Mouse (Mus musculus) liver, embryonic 13.5 days (tissue): ENCODE data around the gene Brwd1. TPM values are rescaled to one million over a fixed set of nuclear protein-coding genes. Genes with fewer than 3 reads are reported as not detected.

Experiments
- ATAC-seq: fragments of 200-750 bp; cut with Nextera tagmentation; 2 replicates; pipeline ENCODE4 v1.8.0; 2017; ENCODE audit warnings: low read depth, mild to moderate bottlenecking, moderate number of reproducible peaks, moderate library complexity
- DNase-seq: peaks from one replicate; pipeline ENCODE4 v3.0.0; 2022
- H3K27ac ChIP-seq: fragments of 300-500 bp; sonication (generic); 2 replicates; pipeline ENCODE4 v1.5.1; 2015; ENCODE audit warnings: moderate library complexity, mild to moderate bottlenecking, inconsistent platforms
- H3K27me3 ChIP-seq: fragments of 300-500 bp; sonication (generic); 2 replicates; pipeline ENCODE4 v1.6.1; 2015; ENCODE audit warnings: mild to moderate bottlenecking, inconsistent platforms
- H3K36me3 ChIP-seq: fragments of 300-500 bp; sonication (generic); 2 replicates; pipeline ENCODE4 v1.6.1; 2015; ENCODE audit warnings: mild to moderate bottlenecking, inconsistent platforms
- H3K4me1 ChIP-seq: fragments of 300-500 bp; sonication (generic); replicated peaks from 2 replicates; pipeline ENCODE4 v1.6.1; 2015; ENCODE audit warnings: inconsistent platforms
- H3K4me2 ChIP-seq: fragments of 300-500 bp; sonication (generic); 2 replicates; pipeline ENCODE4 v1.6.1; 2015; ENCODE audit warnings: inconsistent platforms, mild to moderate bottlenecking, moderate library complexity
- H3K4me3 ChIP-seq: fragments of 300-500 bp; sonication (generic); replicated peaks from 2 replicates; pipeline ENCODE4 v1.5.1; 2015; ENCODE audit warnings: mild to moderate bottlenecking, inconsistent platforms
- H3K9ac ChIP-seq: fragments of 300-500 bp; sonication (generic); 2 replicates; pipeline ENCODE4 v1.6.1; 2015; ENCODE audit warnings: mild to moderate bottlenecking, inconsistent platforms
- H3K9me3 ChIP-seq: fragments of 300-500 bp; sonication (generic); replicated peaks from 2 replicates; pipeline ENCODE4 v1.6.1; 2016; ENCODE audit warnings: inconsistent platforms
- WGBS: fragments of 180-500 bp; shearing (Covaris S2); methylation state at CpG from one replicate; pipeline ENCODE4 v1.1.7; 2015; ENCODE audit not compliant: insufficient replicate concordance; 5-methylcytosine and 5-hydroxymethylcytosine counted together
- polyA plus RNA-seq: library from polyadenylated mRNA; unstranded; fragments of >200 nt; fragmentation: Nextera tagmentation; extraction: Ambion mirVana; gene quantifications from 2 replicates; pipeline ENCODE4 v1.2.1, GENCODE M21; 2015

Brwd1 gene
- 15.1 and 16.2 TPM in 2 replicates for polyA plus RNA-seq

DNA sequence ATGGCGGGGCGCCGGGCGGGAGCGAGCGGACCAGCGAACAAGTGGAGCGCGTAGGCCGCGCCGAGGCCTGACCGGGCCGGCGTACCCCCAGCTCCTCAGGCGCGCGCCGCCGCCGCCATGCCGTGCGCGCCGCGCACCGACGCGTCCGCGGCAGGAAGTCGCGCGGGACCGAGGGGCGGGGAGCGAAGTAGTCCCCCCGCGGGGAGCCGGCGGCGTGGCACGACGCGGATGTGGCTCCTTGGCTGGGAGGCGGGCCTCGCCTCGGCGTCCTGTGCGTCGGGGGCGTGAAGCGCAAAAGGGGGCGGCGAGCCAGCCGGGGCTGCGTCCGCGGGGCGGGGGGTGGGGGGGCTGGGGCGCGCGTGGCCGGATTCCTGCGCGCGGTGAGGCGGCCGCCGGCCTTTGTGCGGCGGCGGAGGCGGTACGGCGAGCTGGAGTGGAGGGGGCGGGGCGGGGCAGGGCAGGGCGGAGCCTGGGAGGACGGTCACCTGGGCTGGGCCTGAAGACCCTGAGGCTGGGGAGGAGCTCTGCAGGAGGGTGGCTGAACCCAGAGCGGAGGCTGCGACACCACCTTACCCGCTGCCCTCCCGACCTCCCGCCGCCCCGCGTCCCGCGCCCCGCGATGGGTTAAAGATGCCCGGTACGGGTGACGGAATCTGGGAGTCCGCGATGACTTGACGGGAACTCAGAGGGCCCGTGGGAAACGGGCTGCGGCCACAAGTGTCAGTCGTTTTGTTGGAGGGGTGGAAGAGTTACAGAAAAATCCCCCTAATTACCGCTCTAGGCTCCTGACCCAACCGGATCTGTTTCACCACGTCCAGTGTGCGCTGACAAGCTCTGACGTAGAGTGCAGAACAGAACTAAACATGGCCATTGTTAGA, at the start of gene Brwd1:
Gene Brwd1, minus strand, starts transcription at position 226 of the 878 bp plus-strand sequence.
- H3K4me3 ChIP-seq, result peak within 1 kb of the TSS; percentile 84
- H3K27me3 ChIP-seq, result peaks cover 26% of the 10 kb centered on the region
- ATAC-seq (peak; percentile 68), DNase-seq (peak; percentile 57)
- peak within 1 kb of the TSS; percentile 84 for H3K27ac ChIP-seq
- H3K9me3 ChIP-seq, result no peaks in the 10 kb centered on the region
- H3K4me2 ChIP-seq, result peak within 1 kb of the TSS; percentile 96
- peak within 1 kb of the TSS; percentile 86 for H3K9ac ChIP-seq
- H3K36me3 ChIP-seq, result 0 out of 2 replicates have a peak, but pooled peaks cover 9% of the 10 kb centered on the region
- H3K4me1 ChIP-seq, result peaks cover 30% of the 10 kb centered on the region
- under 1% methylated on average over 87 of the region's 107 CpGs for WGBS

DNA sequence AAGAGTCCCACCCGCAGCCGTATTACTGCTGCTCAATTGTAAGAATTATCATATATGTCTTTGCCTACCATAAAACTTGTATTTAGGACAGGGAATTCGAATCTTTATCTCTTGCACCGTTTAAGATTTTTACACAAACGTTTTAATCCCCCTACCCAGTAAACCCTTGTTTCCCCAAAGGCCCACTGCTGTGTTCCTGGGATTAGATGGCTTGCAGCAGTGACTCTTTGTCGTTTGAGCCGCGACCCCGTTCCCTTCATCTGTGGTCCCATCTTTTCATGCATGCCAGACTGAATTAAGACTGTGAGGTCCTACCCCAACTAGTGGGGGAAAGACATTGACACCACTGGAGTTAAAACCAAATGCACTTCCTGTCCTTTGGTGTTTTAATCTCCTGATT, 46.1 kb upstream of the Brwd1 start:
- H3K4me3 ChIP-seq, result peak overlapping the region; percentile 79
- no peak for ATAC-seq

DNA sequence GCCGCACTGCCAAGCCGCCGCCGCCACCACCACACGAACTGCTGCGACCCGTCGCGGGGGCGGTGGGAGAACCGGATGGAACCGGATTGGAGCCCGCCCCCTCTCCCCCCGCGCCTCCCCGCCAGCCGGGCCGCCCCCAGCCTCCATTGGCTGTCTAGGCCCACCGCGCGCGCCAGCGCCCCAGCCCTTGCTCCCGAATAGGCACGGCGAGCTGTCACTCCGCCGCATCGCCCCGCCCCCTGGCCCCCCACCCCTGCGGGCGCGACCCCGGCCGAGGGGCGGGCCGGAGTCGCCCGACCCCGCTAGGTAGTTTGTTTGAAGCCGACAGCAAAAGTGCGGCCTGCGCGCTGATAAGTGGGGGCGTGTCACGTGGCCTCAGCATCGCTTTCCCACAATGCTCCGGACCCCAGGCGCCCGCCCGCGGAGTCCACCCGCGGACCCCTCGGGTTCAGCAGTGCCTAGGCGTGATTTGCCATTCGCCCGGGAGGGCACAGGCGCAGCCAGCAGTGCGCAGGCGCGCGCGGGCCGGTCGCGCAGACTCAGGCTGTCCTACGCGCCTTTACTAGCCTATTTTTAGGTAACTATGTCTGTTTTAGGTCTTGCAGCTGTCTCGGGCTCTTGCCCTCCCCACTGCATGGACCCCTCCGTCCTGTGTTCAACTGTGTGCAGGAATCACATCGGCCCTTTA, 45.5 kb upstream of the Brwd1 start, which contains the start of gene Hmgn1:
Gene Hmgn1, minus strand, starts transcription at position 73 of the 688 bp plus-strand sequence.
- ATAC-seq, result peak; percentile 90
- WGBS, result under 1% methylated on average over 69 of the region's 72 CpGs

More for the DNA sequence above, 46.1 kb upstream of the Brwd1 start:
- no peaks in the 10 kb centered on the region for H3K9me3 ChIP-seq
- peak overlapping the region; percentile 91 for H3K4me2 ChIP-seq
- H3K27ac ChIP-seq, result peak overlapping the region; percentile 25; the same call in 1 of the 2 replicates
- peak overlapping the region; percentile 84 for H3K9ac ChIP-seq
- peaks cover 13% of the 10 kb centered on the region for H3K27me3 ChIP-seq
- no peak for DNase-seq
- peaks cover 23% of the 10 kb centered on the region for H3K36me3 ChIP-seq
- H3K4me1 ChIP-seq, result peaks cover 40% of the 10 kb centered on the region
- WGBS, result 7% methylated on average over 9 of the region's 9 CpGs

DNA sequence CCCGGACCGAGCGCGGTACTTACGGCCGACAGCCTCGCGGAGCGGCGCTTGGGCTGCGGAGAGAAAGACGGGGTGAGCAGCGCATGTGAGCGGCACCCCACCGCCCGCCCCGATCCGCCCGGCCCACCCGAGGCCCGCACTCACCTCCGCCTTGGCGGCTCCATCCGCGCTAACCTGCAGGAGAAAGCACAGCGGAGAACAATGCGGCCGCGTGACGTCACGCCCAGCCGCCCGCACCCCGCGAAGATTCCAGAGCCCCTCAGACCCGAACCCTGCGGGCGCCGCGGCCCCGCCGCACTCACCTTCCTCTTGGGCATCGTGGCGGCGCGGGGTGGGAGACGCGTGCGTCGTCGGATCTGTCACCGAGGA, 44.9 kb upstream of the Brwd1 start:
- Histone ChIP-seq H3K9me3 (no peaks in the 10 kb centered on the region), H3K27me3 (peaks cover 13% of the 10 kb centered on the region), H3K4me1 (peaks cover 40% of the 10 kb centered on the region), H3K36me3 (peaks cover 34% of the 10 kb centered on the region), H3K4me2 (peak overlapping the region; percentile 91), H3K9ac (peak overlapping the region; percentile 84), H3K4me3 (peak overlapping the region; percentile 79), H3K27ac (peak overlapping the region; percentile 73)
- ATAC-seq (peak; percentile 37), DNase-seq (no peak)
- 1% methylated on average over 47 of the region's 52 CpGs for WGBS

More for the DNA sequence above, 45.5 kb upstream of the Brwd1 start, which contains the start of gene Hmgn1:
- Histone ChIP-seq H3K4me2 (peak within 1 kb of the TSS; percentile 91), H3K27me3 (peaks cover 13% of the 10 kb centered on the region), H3K9ac (peak within 1 kb of the TSS; percentile 84), H3K36me3 (peaks cover 29% of the 10 kb centered on the region), H3K4me1 (peaks cover 40% of the 10 kb centered on the region), H3K9me3 (no peaks in the 10 kb centered on the region), H3K4me3 (peak within 1 kb of the TSS; percentile 79), H3K27ac (peak within 1 kb of the TSS; percentile 73)
- DNase-seq, result peak; percentile 84

DNA sequence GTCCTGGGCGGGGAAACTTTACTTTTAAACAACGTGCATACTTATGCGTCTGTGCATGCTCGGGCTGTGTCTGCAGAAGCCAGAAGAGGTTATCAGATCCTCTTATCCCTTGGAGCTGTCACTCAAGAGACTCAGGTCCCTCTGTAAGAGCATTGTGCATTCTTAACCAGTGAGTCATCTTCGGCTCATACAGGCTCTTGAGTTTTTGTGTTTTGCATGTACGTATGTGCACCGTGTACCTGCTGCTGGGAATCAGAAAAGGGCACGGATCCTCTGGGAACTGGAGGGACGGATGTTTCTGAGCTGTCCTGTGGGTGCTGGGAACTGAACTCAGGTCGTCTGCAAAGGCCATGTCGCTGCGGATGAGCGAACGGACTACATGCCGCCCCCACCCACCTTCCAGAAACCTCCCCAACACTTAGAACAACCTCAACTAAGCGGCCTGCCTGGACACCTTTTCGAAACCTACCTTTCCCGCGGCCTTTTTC, 44.4 kb upstream of the Brwd1 start:
- Histone ChIP-seq H3K4me3 (peak overlapping the region; percentile 79), H3K9me3 (no peaks in the 10 kb centered on the region), H3K27ac (peak overlapping the region; percentile 73), H3K4me2 (peak overlapping the region; percentile 91), H3K4me1 (peaks cover 40% of the 10 kb centered on the region), H3K9ac (peak overlapping the region; percentile 84), H3K36me3 (peaks cover 35% of the 10 kb centered on the region), H3K27me3 (peaks cover 13% of the 10 kb centered on the region)
- WGBS, result 3% methylated on average over 19 of the region's 19 CpGs
- no peak for DNase-seq
- no peak for ATAC-seq

DNA sequence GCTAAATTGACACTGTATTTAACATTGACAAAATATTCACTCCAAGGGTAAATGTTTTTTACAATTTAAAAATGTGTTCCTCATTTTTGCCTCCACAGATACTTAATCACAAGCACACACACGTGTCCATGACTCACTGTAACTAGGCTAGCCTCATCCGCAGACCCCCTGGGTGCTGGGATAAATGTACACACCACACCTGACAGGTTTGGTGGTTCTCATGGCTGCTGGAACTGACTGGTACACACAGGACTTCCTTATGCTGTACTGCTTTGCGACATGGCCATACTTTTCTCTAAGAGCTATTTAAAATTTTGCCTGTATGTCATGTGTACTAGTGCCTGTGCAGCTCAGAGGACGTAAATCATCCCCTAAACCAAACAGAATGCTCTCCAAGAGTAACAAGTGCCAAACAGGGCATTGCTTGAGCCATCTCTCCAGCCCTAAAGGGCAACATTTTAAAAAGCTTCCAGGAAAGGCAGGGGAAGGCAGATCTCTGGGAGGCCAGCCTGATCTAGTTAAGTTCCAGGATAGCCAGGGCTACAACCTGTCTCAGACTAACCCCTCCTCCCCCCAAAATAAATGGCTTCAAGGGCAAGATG, 37.8 kb upstream of the Brwd1 start:
- H3K9me3 ChIP-seq, result no peaks in the 10 kb centered on the region
- no peak overlapping the region for H3K27ac ChIP-seq
- WGBS, result 52% methylated on average over 4 of the region's 4 CpGs
- peaks cover 40% of the 10 kb centered on the region for H3K36me3 ChIP-seq
- peaks cover 5% of the 10 kb centered on the region; the same call in 1 of the 2 replicates for H3K4me1 ChIP-seq
- ATAC-seq (no peak), DNase-seq (no peak)
- H3K4me2 ChIP-seq, result no peak overlapping the region
- H3K4me3 ChIP-seq, result no peak overlapping the region
- H3K27me3 ChIP-seq, result no peaks in the 10 kb centered on the region
- no peak overlapping the region for H3K9ac ChIP-seq

DNA sequence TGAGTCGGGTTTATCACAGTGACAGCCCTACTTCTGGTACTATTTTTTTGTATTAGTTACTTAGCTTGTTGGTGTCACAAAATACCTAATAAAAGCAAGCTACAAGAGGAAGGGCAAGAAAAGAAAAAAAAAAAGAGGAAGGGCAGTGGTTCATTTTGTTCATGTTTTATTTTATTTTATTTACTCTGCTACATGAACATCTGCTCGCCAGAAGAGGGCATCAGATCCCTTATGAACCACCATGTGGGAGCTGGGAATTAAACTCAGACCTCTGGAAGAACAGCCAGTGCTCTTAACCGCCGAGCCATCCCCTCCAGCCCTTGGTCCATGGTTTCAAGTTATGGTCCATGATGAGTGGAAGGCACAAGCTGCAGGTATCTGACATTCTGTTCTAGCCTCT, 32.4 kb upstream of the Brwd1 start:
- Histone ChIP-seq H3K4me2 (no peak overlapping the region), H3K4me1 (no peaks in the 10 kb centered on the region)
- no peak for DNase-seq

DNA sequence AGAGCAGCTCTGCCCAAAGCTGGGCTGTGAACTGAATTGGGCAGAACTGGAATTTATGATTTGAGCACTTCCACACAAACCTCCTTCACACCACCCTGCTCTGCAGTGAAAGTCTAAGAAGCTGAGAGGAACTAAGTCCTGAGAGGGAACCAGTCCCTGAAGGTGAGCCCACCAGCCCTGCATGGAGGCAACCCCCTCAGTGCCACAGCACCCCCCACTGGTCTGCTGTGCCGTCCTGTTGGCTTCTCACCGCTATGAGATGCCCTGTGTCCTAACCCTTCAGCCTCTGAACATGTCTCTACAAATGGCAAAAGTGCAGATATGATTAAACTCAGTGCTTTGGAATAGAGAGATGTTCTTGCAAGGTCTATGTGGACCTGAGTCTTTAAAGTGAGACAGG, 30.4 kb upstream of the Brwd1 start:
- ATAC-seq (no peak), DNase-seq (no peak)
- Histone ChIP-seq H3K27me3 (no peaks in the 10 kb centered on the region), H3K9me3 (no peaks in the 10 kb centered on the region), H3K4me2 (no peak overlapping the region), H3K27ac (no peak overlapping the region), H3K36me3 (no peaks in the 10 kb centered on the region), H3K4me1 (no peaks in the 10 kb centered on the region), H3K9ac (no peak overlapping the region), H3K4me3 (no peak overlapping the region)
- WGBS, result 33% methylated on average over 2 of the region's 2 CpGs

More for the DNA sequence above, 32.4 kb upstream of the Brwd1 start:
- Histone ChIP-seq H3K27ac (no peak overlapping the region), H3K9ac (no peak overlapping the region), H3K9me3 (no peaks in the 10 kb centered on the region), H3K27me3 (no peaks in the 10 kb centered on the region), H3K36me3 (no peaks in the 10 kb centered on the region), H3K4me3 (no peak overlapping the region)
- no peak for ATAC-seq
- 34% methylated on average over 4 of the region's 4 CpGs for WGBS

DNA sequence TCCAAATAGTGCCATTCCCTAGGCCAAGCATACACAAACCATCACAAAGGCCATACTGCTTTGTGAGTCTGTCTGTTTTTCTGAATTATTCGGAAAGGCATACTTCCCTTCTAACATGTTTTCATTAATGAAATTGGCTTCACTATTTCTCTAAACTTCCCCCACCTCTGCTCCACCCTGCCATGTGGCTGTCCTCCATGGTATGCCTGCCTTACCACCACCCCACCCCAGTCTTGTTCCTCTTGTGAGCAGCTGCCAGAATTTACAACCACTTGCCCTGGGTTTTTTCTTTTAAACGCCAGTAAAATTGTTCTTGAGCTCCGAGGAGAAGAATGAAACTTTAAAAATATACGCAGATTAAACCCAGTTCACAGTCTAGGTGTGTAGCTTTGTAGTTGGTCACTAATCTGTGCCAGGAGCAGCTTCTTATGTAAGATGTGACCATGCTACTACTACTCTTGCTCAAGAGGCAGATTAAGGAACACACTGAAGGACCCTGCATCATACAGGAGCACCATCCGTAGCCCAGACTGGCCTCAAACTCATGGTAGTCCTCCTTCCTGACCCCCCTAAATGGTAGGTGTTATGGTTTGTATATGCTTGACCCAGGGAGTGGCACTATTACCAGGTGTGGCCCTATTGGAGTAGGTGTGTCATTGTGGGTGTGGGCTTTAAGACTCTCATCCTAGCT, 28.5 kb upstream of the Brwd1 start:
- no peaks in the 10 kb centered on the region for H3K27me3 ChIP-seq
- DNase-seq (no peak), ATAC-seq (no peak)
- no peaks in the 10 kb centered on the region for H3K4me1 ChIP-seq
- no peak overlapping the region for H3K9ac ChIP-seq
- no peak overlapping the region for H3K4me2 ChIP-seq
- no peaks in the 10 kb centered on the region for H3K36me3 ChIP-seq
- no peak overlapping the region for H3K27ac ChIP-seq
- 61% methylated on average over 5 of the region's 5 CpGs for WGBS
- no peaks in the 10 kb centered on the region for H3K9me3 ChIP-seq
- no peak overlapping the region for H3K4me3 ChIP-seq

DNA sequence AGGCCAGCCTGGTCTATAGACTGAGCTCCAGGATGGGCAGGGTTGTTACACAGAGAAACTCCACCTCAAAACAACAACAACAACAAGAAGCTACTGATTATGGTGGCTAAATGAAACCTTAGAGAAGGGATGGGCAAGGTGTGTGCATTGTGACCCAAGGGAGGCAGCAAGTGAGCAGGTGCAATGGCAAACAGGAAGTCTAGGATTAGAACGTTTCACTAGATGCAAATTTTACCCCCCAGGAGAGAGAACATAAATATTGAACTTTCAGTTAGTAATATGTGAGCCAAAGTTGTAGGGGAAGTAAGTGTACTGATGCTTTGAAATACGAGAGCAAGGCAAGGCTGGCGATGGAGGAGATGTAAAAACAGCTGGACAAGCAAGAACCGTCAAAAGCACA, 27.3 kb upstream of the Brwd1 start:
- no peak overlapping the region for H3K9ac ChIP-seq
- WGBS, result 46% methylated on average over 4 of the region's 4 CpGs
- no peaks in the 10 kb centered on the region for H3K9me3 ChIP-seq
- H3K27me3 ChIP-seq, result no peaks in the 10 kb centered on the region
- H3K4me2 ChIP-seq, result no peak overlapping the region
- H3K36me3 ChIP-seq, result no peaks in the 10 kb centered on the region
- H3K4me3 ChIP-seq, result no peak overlapping the region
- H3K27ac ChIP-seq, result no peak overlapping the region
- H3K4me1 ChIP-seq, result no peaks in the 10 kb centered on the region
- DNase-seq (no peak), ATAC-seq (no peak)
